Mouse (Mus musculus) forebrain, embryonic 12.5 days (tissue): ENCODE measurements around the gene Fh1. TPM values are rescaled to one million over a fixed set of nuclear protein-coding genes. Genes with fewer than 3 reads are reported as not detected.
A peak's percentile ranks its signal among the peaks of the same experiment; 100 is the strongest.

ENCODE experiments used
- ATAC-seq: fragments of 200-750 bp; cut with Nextera tagmentation; 2 replicates; pipeline ENCODE4 v1.8.0; 2017; ENCODE audit warnings: moderate TSS enrichment; ENCODE audit not compliant: low FRiP score
- H3K27ac ChIP-seq: fragments of 300-500 bp; sonication (generic); 2 replicates; pipeline ENCODE4 v1.5.1; 2016; ENCODE audit warnings: mild to moderate bottlenecking
- H3K27me3 ChIP-seq: fragments of 300-500 bp; sonication (generic); 2 replicates; pipeline ENCODE4 v1.6.1; 2016; ENCODE audit warnings: mild to moderate bottlenecking
- H3K36me3 ChIP-seq: fragments of 300-500 bp; sonication (generic); replicated peaks from 2 replicates; pipeline ENCODE4 v1.6.1; 2016; ENCODE audit warnings: mild to moderate bottlenecking
- H3K4me1 ChIP-seq: fragments of 300-500 bp; sonication (generic); 2 replicates; pipeline ENCODE4 v1.6.1; 2016
- H3K4me2 ChIP-seq: fragments of 300-500 bp; sonication (generic); 2 replicates; pipeline ENCODE4 v1.6.1; 2016; ENCODE audit warnings: mild to moderate bottlenecking, moderate library complexity
- H3K4me3 ChIP-seq: fragments of 300-500 bp; sonication (generic); replicated peaks from 2 replicates; pipeline ENCODE4 v1.5.1; 2016; ENCODE audit warnings: mild to moderate bottlenecking
- H3K9ac ChIP-seq: fragments of 300-500 bp; sonication (generic); 2 replicates; pipeline ENCODE4 v1.6.1; 2016; ENCODE audit warnings: mild to moderate bottlenecking
- H3K9me3 ChIP-seq: fragments of 300-500 bp; sonication (generic); 2 replicates; pipeline ENCODE4 v1.6.1; 2016
- WGBS: fragments of 180-500 bp; shearing (Covaris S2); methylation state at CpG from one replicate; pipeline ENCODE4 v1.1.7; 2016; 5-methylcytosine and 5-hydroxymethylcytosine counted together
- polyA plus RNA-seq: library from polyadenylated mRNA; unstranded; fragments of >200 nt; fragmentation: Nextera tagmentation; extraction: Ambion mirVana; gene quantifications from 2 replicates; pipeline ENCODE4 v1.2.1, GENCODE M21; 2016

Gene Fh1
- polyA plus RNA-seq, 1 experiment from 2014 or later = 79.8 TPM

GRCm38 (mm10) chr1:175608708-175609107, 16.7 kb downstream of the Fh1 start:
- H3K36me3 ChIP-seq = peaks cover 63% of the 10 kb centered on the region
- H3K4me1 ChIP-seq = no peaks in the 10 kb centered on the region
- H3K27ac ChIP-seq = no peak overlapping the region
- WGBS = 88% methylated on average over 3 of the region's 3 CpGs
- ATAC-seq = no peak
- no peaks in the 10 kb centered on the region for H3K9me3 ChIP-seq
- H3K27me3 ChIP-seq = no peaks in the 10 kb centered on the region
- no peak overlapping the region for H3K4me3 ChIP-seq
- H3K4me2 ChIP-seq = no peak overlapping the region
- no peak overlapping the region for H3K9ac ChIP-seq

- ATAC-seq = no peak
- WGBS = 91% methylated on average over 18 of the region's 18 CpGs
- H3K4me2 ChIP-seq = no peak overlapping the region
Observed at GRCm38 (mm10) chr1:175607838-175608585, 17.4 kb downstream of the Fh1 start.

GRCm38 (mm10) chr1:175607308-175607707, 18.1 kb downstream of the Fh1 start:
- no peaks in the 10 kb centered on the region for H3K4me1 ChIP-seq
- H3K9ac ChIP-seq = no peak overlapping the region
- no peak overlapping the region for H3K4me3 ChIP-seq
- no peak overlapping the region for H3K4me2 ChIP-seq
- H3K27me3 ChIP-seq = no peaks in the 10 kb centered on the region
- ATAC-seq = no peak
- no peak overlapping the region for H3K27ac ChIP-seq
- peaks cover 64% of the 10 kb centered on the region for H3K36me3 ChIP-seq
- no peaks in the 10 kb centered on the region for H3K9me3 ChIP-seq
- WGBS = 92% methylated on average over 6 of the region's 6 CpGs

More at GRCm38 (mm10) chr1:175607838-175608585, 17.4 kb downstream of the Fh1 start:
- Histone ChIP-seq H3K27me3 (no peaks in the 10 kb centered on the region), H3K9me3 (no peaks in the 10 kb centered on the region), H3K9ac (no peak overlapping the region), H3K36me3 (peaks cover 64% of the 10 kb centered on the region), H3K27ac (no peak overlapping the region), H3K4me3 (no peak overlapping the region), H3K4me1 (no peaks in the 10 kb centered on the region)

GRCm38 (mm10) chr1:175603390-175603789, 22.0 kb downstream of the Fh1 start:
- Histone ChIP-seq H3K4me1 (no peaks in the 10 kb centered on the region), H3K27me3 (no peaks in the 10 kb centered on the region), H3K4me2 (no peak overlapping the region), H3K27ac (no peak overlapping the region), H3K4me3 (no peak overlapping the region), H3K9me3 (no peaks in the 10 kb centered on the region), H3K36me3 (peaks cover 52% of the 10 kb centered on the region), H3K9ac (no peak overlapping the region)
- 74% methylated on average over 6 of the region's 6 CpGs for WGBS
- no peak for ATAC-seq

DNA sequence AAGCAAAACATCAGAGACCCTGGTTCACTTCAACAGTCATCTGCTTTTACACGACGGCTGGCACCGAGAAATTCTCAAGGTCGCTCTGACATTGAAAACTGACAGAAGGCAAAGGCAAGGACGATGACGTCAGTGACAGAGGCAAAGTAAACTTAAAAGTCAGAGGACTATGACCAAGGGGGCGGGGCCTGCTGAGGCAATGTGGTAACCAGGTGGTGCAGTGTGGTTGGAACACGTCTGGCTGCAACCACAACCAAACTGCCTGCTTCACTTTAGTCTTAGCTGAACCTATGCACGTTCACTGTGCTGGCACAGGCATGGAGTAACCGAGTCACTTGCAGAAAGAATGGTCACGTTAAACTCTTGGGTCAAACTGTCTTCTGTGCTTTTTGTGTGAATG, 23.2 kb downstream of the Fh1 start:
- peak; percentile 25; the same call in 1 of the 2 replicates for ATAC-seq
- H3K27me3 ChIP-seq = no peaks in the 10 kb centered on the region
- no peaks in the 10 kb centered on the region for H3K4me1 ChIP-seq
- peaks cover 41% of the 10 kb centered on the region for H3K36me3 ChIP-seq
- H3K4me2 ChIP-seq = no peak overlapping the region
- 92% methylated on average over 11 of the region's 11 CpGs for WGBS
- no peak overlapping the region for H3K9ac ChIP-seq
- H3K27ac ChIP-seq = no peak overlapping the region
- H3K9me3 ChIP-seq = no peaks in the 10 kb centered on the region
- H3K4me3 ChIP-seq = no peak overlapping the region

GRCm38 (mm10) chr1:175592832-175593231, 32.6 kb downstream of the Fh1 start:
- no peak overlapping the region for H3K9ac ChIP-seq
- no peak overlapping the region for H3K4me2 ChIP-seq
- no peaks in the 10 kb centered on the region for H3K27me3 ChIP-seq
- ATAC-seq = no peak
- H3K27ac ChIP-seq = no peak overlapping the region
- no peaks in the 10 kb centered on the region for H3K9me3 ChIP-seq
- no peak overlapping the region for H3K4me3 ChIP-seq
- 79% methylated on average over 1 of the region's 1 CpGs for WGBS
- no peaks in the 10 kb centered on the region for H3K4me1 ChIP-seq
- H3K36me3 ChIP-seq = no peaks in the 10 kb centered on the region

- Histone ChIP-seq H3K9me3 (no peaks in the 10 kb centered on the region), H3K4me1 (peaks cover 5% of the 10 kb centered on the region; the same call in 1 of the 2 replicates), H3K36me3 (no peaks in the 10 kb centered on the region), H3K27ac (no peak overlapping the region), H3K4me3 (no peak overlapping the region), H3K4me2 (no peak overlapping the region), H3K9ac (no peak overlapping the region), H3K27me3 (no peaks in the 10 kb centered on the region)
- WGBS = 93% methylated on average over 5 of the region's 5 CpGs
- ATAC-seq = no peak
Observed at GRCm38 (mm10) chr1:175586656-175587055, 38.8 kb downstream of the Fh1 start.

- H3K36me3 ChIP-seq = no peaks in the 10 kb centered on the region
- no peak overlapping the region for H3K9ac ChIP-seq
- H3K27me3 ChIP-seq = no peaks in the 10 kb centered on the region
- WGBS = 79% methylated on average over 2 of the region's 2 CpGs
- ATAC-seq = no peak
- peaks cover 5% of the 10 kb centered on the region; the same call in 1 of the 2 replicates for H3K4me1 ChIP-seq
- no peaks in the 10 kb centered on the region for H3K9me3 ChIP-seq
- H3K4me2 ChIP-seq = no peak overlapping the region
- no peak overlapping the region for H3K4me3 ChIP-seq
- no peak overlapping the region for H3K27ac ChIP-seq
Observed at GRCm38 (mm10) chr1:175585267-175585666, 40.2 kb downstream of the Fh1 start.

DNA sequence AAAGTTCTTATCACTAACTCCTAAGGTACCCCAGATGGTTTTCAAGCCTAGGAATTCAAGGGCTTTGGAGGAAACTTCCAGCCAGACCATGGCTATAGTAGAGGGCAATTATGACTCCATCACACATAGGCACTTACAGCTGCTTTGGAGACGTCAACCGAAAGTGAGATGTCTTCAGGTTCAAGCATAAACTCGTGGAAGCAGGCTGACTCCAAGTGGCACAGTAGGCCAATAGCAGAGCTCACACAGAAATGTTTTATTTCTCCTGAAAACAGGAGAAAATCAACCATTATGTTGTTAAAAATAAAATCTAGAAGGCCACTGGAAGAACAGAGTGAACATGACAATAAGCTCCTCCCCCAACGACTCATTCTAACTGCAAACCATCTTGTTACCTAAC, 42.6 kb downstream of the Fh1 start:
- ATAC-seq = no peak
- 88% methylated on average over 4 of the region's 4 CpGs for WGBS
- Histone ChIP-seq H3K36me3 (no peaks in the 10 kb centered on the region), H3K9me3 (no peaks in the 10 kb centered on the region), H3K27me3 (no peaks in the 10 kb centered on the region), H3K4me2 (no peak overlapping the region), H3K27ac (no peak overlapping the region), H3K4me3 (no peak overlapping the region), H3K9ac (no peak overlapping the region), H3K4me1 (peaks cover 5% of the 10 kb centered on the region; the same call in 1 of the 2 replicates)

DNA sequence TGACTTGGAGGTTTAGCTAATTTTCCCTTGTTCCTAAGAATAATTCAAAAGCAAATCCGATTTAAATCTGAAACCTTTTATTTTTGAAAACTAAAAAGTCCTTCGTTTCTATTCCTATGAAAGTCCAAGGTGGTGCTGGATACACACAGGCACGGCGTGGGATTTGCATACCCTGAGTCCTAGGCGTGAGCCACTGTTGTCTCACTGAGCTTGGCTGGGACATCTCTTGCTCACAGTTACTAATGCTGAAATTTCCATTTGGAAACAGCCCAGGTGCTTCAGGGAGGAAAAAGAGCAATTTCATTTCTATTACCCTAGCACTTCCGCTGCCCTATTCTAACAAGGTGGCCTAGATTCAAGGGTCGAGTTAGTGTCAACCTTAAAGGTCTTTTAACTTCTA, 45.1 kb downstream of the Fh1 start:
- H3K4me1 ChIP-seq = peaks cover 2% of the 10 kb centered on the region; the same call in 1 of the 2 replicates
- H3K9ac ChIP-seq = no peak overlapping the region
- no peak overlapping the region for H3K4me2 ChIP-seq
- H3K36me3 ChIP-seq = no peaks in the 10 kb centered on the region
- no peaks in the 10 kb centered on the region for H3K27me3 ChIP-seq
- ATAC-seq = no peak
- H3K9me3 ChIP-seq = no peaks in the 10 kb centered on the region
- no peak overlapping the region for H3K4me3 ChIP-seq
- no peak overlapping the region for H3K27ac ChIP-seq
- WGBS = 90% methylated on average over 7 of the region's 7 CpGs

- Histone ChIP-seq H3K9ac (no peak overlapping the region), H3K9me3 (no peaks in the 10 kb centered on the region), H3K4me1 (no peaks in the 10 kb centered on the region), H3K27me3 (no peaks in the 10 kb centered on the region), H3K4me2 (no peak overlapping the region), H3K27ac (no peak overlapping the region), H3K36me3 (no peaks in the 10 kb centered on the region), H3K4me3 (no peak overlapping the region)
- 82% methylated on average over 9 of the region's 9 CpGs for WGBS
- ATAC-seq = no peak
Observed at GRCm38 (mm10) chr1:175579598-175580235, 45.7 kb downstream of the Fh1 start.

GRCm38 (mm10) chr1:175578425-175579096, 46.9 kb downstream of the Fh1 start:
- 88% methylated on average over 2 of the region's 2 CpGs for WGBS
- H3K36me3 ChIP-seq = no peaks in the 10 kb centered on the region
- ATAC-seq = no peak
- no peak overlapping the region for H3K9ac ChIP-seq
- H3K4me2 ChIP-seq = no peak overlapping the region
- no peaks in the 10 kb centered on the region for H3K4me1 ChIP-seq
- H3K9me3 ChIP-seq = no peaks in the 10 kb centered on the region
- no peaks in the 10 kb centered on the region for H3K27me3 ChIP-seq
- no peak overlapping the region for H3K4me3 ChIP-seq
- no peak overlapping the region for H3K27ac ChIP-seq
